Mouse (Mus musculus) midbrain, embryonic 14.5 days (tissue): Measurements from ENCODE around the gene Ddx1. TPM values are rescaled to one million over a fixed set of nuclear protein-coding genes. Genes with fewer than 3 reads are reported as not detected.

Source experiments
- ATAC-seq: fragments of 200-750 bp; cut with Nextera tagmentation; 2 replicates; pipeline ENCODE4 v1.8.0; 2017; ENCODE audit warnings: moderate number of reproducible peaks, moderate library complexity; ENCODE audit not compliant: low FRiP score, low TSS enrichment
- DNase-seq: peaks from one replicate; pipeline ENCODE4 v3.0.0-alpha.2; 2015
- H3K27ac ChIP-seq: fragments of 300-500 bp; sonication (generic); replicated peaks from 2 replicates; pipeline ENCODE4 v1.5.1; 2014; ENCODE audit warnings: mild to moderate bottlenecking, low read depth, low read length, moderate library complexity
- H3K27me3 ChIP-seq: fragments of 300-500 bp; sonication (generic); 2 replicates; pipeline ENCODE4 v1.6.1; 2014; ENCODE audit warnings: low read length, control low read depth, mixed read lengths; ENCODE audit not compliant: control insufficient read depth, insufficient read depth
- H3K36me3 ChIP-seq: fragments of 300-500 bp; sonication (generic); 2 replicates; pipeline ENCODE4 v1.6.1; 2014; ENCODE audit warnings: low read length, control low read depth; ENCODE audit not compliant: control insufficient read depth, insufficient read depth
- H3K4me1 ChIP-seq: fragments of 300-500 bp; sonication (generic); 2 replicates; pipeline ENCODE4 v1.6.1; 2014; ENCODE audit warnings: mild to moderate bottlenecking, antibody characterized with exemption, low read length, control low read depth; ENCODE audit not compliant: control insufficient read depth, insufficient read depth
- H3K4me2 ChIP-seq: fragments of 300-500 bp; sonication (generic); 2 replicates; pipeline ENCODE4 v1.6.1; 2014; ENCODE audit warnings: mild to moderate bottlenecking, low read length, moderate library complexity
- H3K4me3 ChIP-seq: fragments of 300-500 bp; sonication (generic); replicated peaks from 2 replicates; pipeline ENCODE4 v1.5.1; 2014; ENCODE audit warnings: low read depth, low read length
- H3K9ac ChIP-seq: fragments of 300-500 bp; sonication (generic); replicated peaks from 2 replicates; pipeline ENCODE4 v1.6.1; 2014; ENCODE audit warnings: mild to moderate bottlenecking, low read length, moderate library complexity
- H3K9me3 ChIP-seq: fragments of 300-500 bp; sonication (generic); 2 replicates; pipeline ENCODE4 v1.6.1; 2016; ENCODE audit warnings: low read length, control low read depth, mixed read lengths; ENCODE audit not compliant: control insufficient read depth
- WGBS: fragments of 180-500 bp; shearing (Covaris S2); extraction: QIAGEN DNeasy Blood & Tissue Kit; methylation state at CpG from one replicate; pipeline ENCODE4 v1.1.7; 2014; 5-methylcytosine and 5-hydroxymethylcytosine counted together
- polyA plus RNA-seq: library from polyadenylated mRNA; unstranded; fragments of >200 nt; fragmentation: Nextera tagmentation; extraction: Ambion mirVana; gene quantifications from 2 replicates; pipeline ENCODE4 v1.2.1, GENCODE M21; 2014

Gene Ddx1
- polyA plus RNA-seq, 1 experiment from 2014 or later, result 157 TPM

DNA sequence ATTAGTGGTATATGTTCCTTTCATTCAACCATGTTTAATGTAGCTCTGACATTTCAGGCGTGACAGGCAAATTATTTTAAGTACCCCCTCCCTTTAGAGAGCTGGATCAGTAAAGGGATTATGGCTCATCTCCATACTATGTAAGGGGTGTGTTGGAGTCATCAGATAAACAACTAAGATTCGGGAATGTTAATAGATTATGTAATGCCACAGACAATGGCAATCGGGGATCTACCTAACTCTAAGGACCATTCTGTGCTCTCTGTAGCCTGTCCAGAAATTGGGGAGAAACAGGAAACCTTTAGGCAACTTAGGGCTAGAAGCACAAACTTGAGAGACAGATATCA lies 533 bp upstream of the Ddx1 start:
- Histone ChIP-seq H3K9ac (peak overlapping the region; percentile 97; the same call in 1 of the 2 replicates), H3K4me2 (peak overlapping the region; percentile 61), H3K27me3 (no peaks in the 10 kb centered on the region), H3K27ac (peak overlapping the region; percentile 91), H3K4me3 (peak overlapping the region; percentile 87), H3K36me3 (peaks cover 5% of the 10 kb centered on the region; the same call in 1 of the 2 replicates), H3K4me1 (peaks cover 9% of the 10 kb centered on the region; the same call in 1 of the 2 replicates), H3K9me3 (no peaks in the 10 kb centered on the region)
- ATAC-seq, result peak; percentile 38
- WGBS, result 81% methylated on average over 3 of the region's 3 CpGs
- DNase-seq, result no peak

DNA sequence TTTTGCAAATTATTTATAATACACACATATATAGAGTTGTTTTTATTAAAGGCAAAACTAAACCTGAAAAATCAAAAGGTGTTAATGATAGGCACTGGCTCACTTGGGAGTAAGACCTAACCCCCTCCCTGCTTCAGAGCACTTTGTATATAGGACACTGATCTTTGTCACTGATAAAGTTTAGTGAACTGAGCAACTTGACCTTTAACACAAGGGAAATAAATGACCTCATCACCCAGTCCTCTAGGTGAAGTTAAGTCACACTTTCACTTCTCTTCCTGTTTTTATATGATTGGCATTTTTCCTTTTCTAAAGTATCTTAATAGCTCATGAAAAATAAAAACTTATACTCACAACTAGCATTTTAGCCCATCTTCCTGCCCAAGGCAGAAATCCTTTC lies 6.6 kb downstream of the Ddx1 start:
- H3K27me3 ChIP-seq, result no peaks in the 10 kb centered on the region
- no peak overlapping the region for H3K9ac ChIP-seq
- ATAC-seq (no peak), DNase-seq (no peak)
- H3K4me3 ChIP-seq, result no peak overlapping the region
- peaks cover 58% of the 10 kb centered on the region for H3K36me3 ChIP-seq
- H3K9me3 ChIP-seq, result no peaks in the 10 kb centered on the region
- H3K4me1 ChIP-seq, result no peaks in the 10 kb centered on the region
- H3K27ac ChIP-seq, result no peak overlapping the region
- no peak overlapping the region for H3K4me2 ChIP-seq

- H3K4me3 ChIP-seq, result no peak overlapping the region
- no peaks in the 10 kb centered on the region for H3K27me3 ChIP-seq
- no peaks in the 10 kb centered on the region for H3K9me3 ChIP-seq
- H3K27ac ChIP-seq, result no peak overlapping the region
- no peak for ATAC-seq
- no peak overlapping the region for H3K9ac ChIP-seq
- 91% methylated on average over 8 of the region's 8 CpGs for WGBS
- DNase-seq, result no peak
- H3K4me1 ChIP-seq, result 0 out of 2 replicates have a peak, but pooled peaks cover 4% of the 10 kb centered on the region
- H3K36me3 ChIP-seq, result peaks cover 37% of the 10 kb centered on the region
- H3K4me2 ChIP-seq, result no peak overlapping the region
These were observed 30.9 kb downstream of the Ddx1 start for GRCm38 (mm10) chr12:13218101-13218514.

GRCm38 (mm10) chr12:13217568-13217967 lies 31.4 kb downstream of the Ddx1 start:
- H3K36me3 ChIP-seq, result peaks cover 33% of the 10 kb centered on the region
- H3K27ac ChIP-seq, result no peak overlapping the region
- ATAC-seq (no peak), DNase-seq (no peak)
- no peak overlapping the region for H3K4me3 ChIP-seq
- no peak overlapping the region for H3K9ac ChIP-seq
- H3K4me1 ChIP-seq, result 0 out of 2 replicates have a peak, but pooled peaks cover 4% of the 10 kb centered on the region
- no peaks in the 10 kb centered on the region for H3K27me3 ChIP-seq
- no peak overlapping the region for H3K4me2 ChIP-seq
- no peaks in the 10 kb centered on the region for H3K9me3 ChIP-seq
- WGBS, result 84% methylated on average over 3 of the region's 3 CpGs

GRCm38 (mm10) chr12:13216501-13217103 lies 32.4 kb downstream of the Ddx1 start:
- Histone ChIP-seq H3K4me3 (no peak overlapping the region), H3K27me3 (no peaks in the 10 kb centered on the region), H3K36me3 (peaks cover 33% of the 10 kb centered on the region), H3K4me1 (0 out of 2 replicates have a peak, but pooled peaks cover 4% of the 10 kb centered on the region), H3K4me2 (no peak overlapping the region), H3K9me3 (no peaks in the 10 kb centered on the region), H3K27ac (no peak overlapping the region), H3K9ac (no peak overlapping the region)
- DNase-seq (no peak), ATAC-seq (no peak)
- WGBS, result 76% methylated on average over 5 of the region's 5 CpGs

DNA sequence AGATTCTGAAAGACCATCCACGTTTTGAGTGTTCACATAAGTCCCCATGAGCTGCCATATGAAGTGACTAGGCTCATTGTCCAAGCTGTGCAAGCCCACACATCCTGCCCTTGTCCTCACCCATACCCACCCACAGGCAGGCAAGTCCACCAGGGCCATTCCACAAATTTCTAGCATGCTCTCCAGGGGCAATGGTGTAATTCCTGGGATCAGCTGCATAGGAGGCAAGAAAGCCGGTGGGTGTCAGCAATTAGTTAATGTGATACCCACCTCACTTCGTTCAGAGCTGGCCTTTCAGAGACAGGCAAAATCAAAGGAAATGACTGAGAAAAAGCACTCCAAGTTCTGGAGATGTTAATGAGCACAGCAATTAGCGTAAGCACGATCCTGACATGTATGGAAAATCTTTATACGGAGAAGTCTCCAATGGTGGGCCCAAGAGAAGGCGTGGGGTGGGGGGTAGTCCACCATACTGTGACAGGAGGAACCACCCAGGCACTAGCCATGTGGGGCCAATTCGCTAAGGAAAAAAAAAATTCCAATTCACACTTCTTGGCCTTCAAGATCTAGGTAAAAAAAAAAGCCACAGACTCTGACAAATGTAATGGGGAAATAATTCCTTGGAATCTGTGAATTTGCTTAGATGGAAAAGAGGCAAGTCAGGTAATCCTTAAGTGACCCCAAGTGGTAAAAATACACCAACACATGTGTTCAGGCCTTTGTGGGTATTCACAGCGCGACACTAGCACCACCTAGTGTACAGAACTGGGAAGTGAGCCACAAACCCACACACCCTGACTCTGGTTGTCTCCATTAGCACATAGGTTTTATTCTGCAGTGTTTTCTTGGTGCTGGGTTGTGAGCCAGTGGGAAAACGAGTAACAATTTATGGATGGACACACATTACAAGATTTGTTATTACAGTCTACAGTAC lies 34.4 kb downstream of the Ddx1 start:
- DNase-seq, result peak; percentile 94
- Histone ChIP-seq H3K9ac (no peak overlapping the region), H3K4me3 (no peak overlapping the region), H3K9me3 (peaks cover 4% of the 10 kb centered on the region; the same call in 1 of the 2 replicates), H3K4me1 (0 out of 2 replicates have a peak, but pooled peaks cover 4% of the 10 kb centered on the region), H3K36me3 (peaks cover 23% of the 10 kb centered on the region), H3K4me2 (no peak overlapping the region), H3K27ac (no peak overlapping the region), H3K27me3 (no peaks in the 10 kb centered on the region)
- WGBS, result 33% methylated on average over 11 of the region's 11 CpGs
- ATAC-seq, result peak; percentile 92

GRCm38 (mm10) chr12:13211746-13212482 lies 37.1 kb downstream of the Ddx1 start:
- H3K4me2 ChIP-seq, result no peak overlapping the region
- H3K4me1 ChIP-seq, result peaks cover 10% of the 10 kb centered on the region; the same call in 1 of the 2 replicates
- H3K9ac ChIP-seq, result no peak overlapping the region
- H3K9me3 ChIP-seq, result peaks cover 4% of the 10 kb centered on the region; the same call in 1 of the 2 replicates
- 67% methylated on average over 11 of the region's 11 CpGs for WGBS
- DNase-seq (peak; percentile 16), ATAC-seq (no peak)
- H3K27ac ChIP-seq, result no peak overlapping the region
- no peaks in the 10 kb centered on the region for H3K27me3 ChIP-seq
- no peaks in the 10 kb centered on the region for H3K36me3 ChIP-seq
- no peak overlapping the region for H3K4me3 ChIP-seq

- no peaks in the 10 kb centered on the region for H3K27me3 ChIP-seq
- no peaks in the 10 kb centered on the region for H3K36me3 ChIP-seq
- DNase-seq (peak; percentile 19), ATAC-seq (no peak)
- H3K27ac ChIP-seq, result no peak overlapping the region
- peaks cover 10% of the 10 kb centered on the region; the same call in 1 of the 2 replicates for H3K4me1 ChIP-seq
- H3K9me3 ChIP-seq, result peaks cover 4% of the 10 kb centered on the region; the same call in 1 of the 2 replicates
- no peak overlapping the region for H3K4me2 ChIP-seq
- 45% methylated on average over 13 of the region's 13 CpGs for WGBS
- no peak overlapping the region for H3K9ac ChIP-seq
- no peak overlapping the region for H3K4me3 ChIP-seq
These were observed 39.2 kb downstream of the Ddx1 start for GRCm38 (mm10) chr12:13209692-13210377.
